Mouse (Mus musculus) left cerebral cortex, postnatal 4 days (tissue): ENCODE data around the gene Mrpl34. TPM values are rescaled to one million over a fixed set of nuclear protein-coding genes. Genes with fewer than 3 reads are reported as not detected.

Experiments
- DNase-seq: peaks from one replicate; pipeline ENCODE4 v3.0.0-alpha.2; 2022
- intact Hi-C: fragments of 180-260 bp; cut with DNase I; formaldehyde crosslinking; loops from one replicate; pipeline ENCODE4 v1.15.1; 2025
- total RNA-seq, 2 experiments: library from RNA; stranded (reverse); gene quantifications; 2 replicates each; pipeline ENCODE4 v1.2.3; 2021

The Mrpl34 gene
- total RNA-seq, 2 experiments from 2014 or later: 71.3 to 73.7 TPM

GRCm38 (mm10) chr8:71488454-71488853 is 23.7 kb downstream of the Mrpl34 start:
- peak; percentile 81 for DNase-seq
- intact Hi-C loops: no loop called here

- peak; percentile 90 for DNase-seq
- intact Hi-C loops: no loop called here
These were observed 30.3 kb downstream of the Mrpl34 start for GRCm38 (mm10) chr8:71495039-71495438.

- DNase-seq: no peak
- intact Hi-C loops: no loop called here
These were observed 31.1 kb downstream of the Mrpl34 start for GRCm38 (mm10) chr8:71495811-71496210.

GRCm38 (mm10) chr8:71496481-71496880 is 31.7 kb downstream of the Mrpl34 start:
- intact Hi-C loops: no loop called here
- peak; percentile 72 for DNase-seq

- intact Hi-C loops: no loop called here
- no peak for DNase-seq
These were observed 32.4 kb downstream of the Mrpl34 start for GRCm38 (mm10) chr8:71497077-71497645.

- no peak for DNase-seq
- intact Hi-C loops: no loop called here
These were observed 33.2 kb downstream of the Mrpl34 start for GRCm38 (mm10) chr8:71497881-71498501.

GRCm38 (mm10) chr8:71498816-71499690 is 34.3 kb downstream of the Mrpl34 start:
- DNase-seq: no peak
- intact Hi-C loops: no loop called here

DNA sequence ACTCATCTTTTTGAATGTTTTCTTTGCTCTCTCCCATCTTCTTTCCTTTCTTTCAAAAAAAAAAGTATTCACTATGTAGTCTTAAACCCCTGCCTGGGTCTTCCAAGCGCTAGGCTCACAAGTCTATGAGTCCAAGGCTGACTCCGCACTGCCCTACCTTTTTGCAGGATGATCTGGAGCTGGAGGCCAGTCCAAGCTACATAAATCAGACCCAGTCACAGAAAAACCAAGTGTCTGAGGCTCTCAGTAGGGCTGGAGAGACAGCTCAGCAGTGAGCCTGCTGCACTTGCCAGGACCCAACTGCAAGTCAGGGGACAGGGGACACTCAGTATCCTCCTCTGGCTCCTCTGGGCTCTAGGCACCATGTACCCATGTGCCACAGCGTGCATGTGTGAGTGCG is 39.6 kb downstream of the Mrpl34 start:
- intact Hi-C loops: no loop called here
- DNase-seq: no peak

DNA sequence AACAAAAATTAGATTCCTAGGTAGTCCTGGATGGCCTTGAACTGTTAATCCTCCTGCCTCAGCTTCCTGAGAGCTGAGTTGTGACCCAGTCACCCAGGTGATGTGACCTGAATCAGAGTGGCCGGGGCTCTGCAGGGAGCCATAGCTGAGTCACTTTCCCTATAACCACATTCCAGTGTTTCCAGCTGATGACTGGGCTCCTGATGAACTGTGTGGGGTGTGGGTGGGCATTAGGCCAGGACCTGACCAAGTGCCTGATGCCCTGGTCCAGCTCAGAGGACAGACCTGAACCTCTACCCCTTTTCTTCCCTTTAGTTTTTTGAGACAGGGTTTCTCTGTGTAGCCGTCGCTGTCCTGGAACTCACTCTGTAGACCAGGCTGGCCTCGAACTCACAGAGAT is 40.6 kb downstream of the Mrpl34 start:
- intact Hi-C loops: no loop called here
- no peak for DNase-seq

DNA sequence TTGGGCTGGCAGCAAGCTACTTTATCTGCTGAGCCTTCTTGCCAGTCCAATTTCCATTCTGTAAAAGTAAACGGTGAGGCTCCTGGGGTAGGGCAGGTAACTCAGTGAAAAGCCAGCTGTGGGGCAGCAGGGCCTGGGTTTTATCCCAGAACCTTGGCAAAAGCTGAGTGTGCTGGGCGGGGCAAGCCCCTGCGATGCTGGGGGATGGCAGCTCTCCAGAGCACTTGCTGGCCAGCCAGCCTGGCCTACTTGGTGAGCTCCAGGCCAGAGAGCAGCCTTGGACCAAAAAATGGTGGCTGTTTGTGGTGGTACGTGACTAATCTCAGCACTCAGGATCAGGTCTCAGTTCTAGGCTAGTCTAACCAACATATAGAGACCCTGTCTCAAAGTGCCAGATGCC is 41.2 kb downstream of the Mrpl34 start:
- intact Hi-C loops: no loop called here
- DNase-seq: peak; percentile 47

DNA sequence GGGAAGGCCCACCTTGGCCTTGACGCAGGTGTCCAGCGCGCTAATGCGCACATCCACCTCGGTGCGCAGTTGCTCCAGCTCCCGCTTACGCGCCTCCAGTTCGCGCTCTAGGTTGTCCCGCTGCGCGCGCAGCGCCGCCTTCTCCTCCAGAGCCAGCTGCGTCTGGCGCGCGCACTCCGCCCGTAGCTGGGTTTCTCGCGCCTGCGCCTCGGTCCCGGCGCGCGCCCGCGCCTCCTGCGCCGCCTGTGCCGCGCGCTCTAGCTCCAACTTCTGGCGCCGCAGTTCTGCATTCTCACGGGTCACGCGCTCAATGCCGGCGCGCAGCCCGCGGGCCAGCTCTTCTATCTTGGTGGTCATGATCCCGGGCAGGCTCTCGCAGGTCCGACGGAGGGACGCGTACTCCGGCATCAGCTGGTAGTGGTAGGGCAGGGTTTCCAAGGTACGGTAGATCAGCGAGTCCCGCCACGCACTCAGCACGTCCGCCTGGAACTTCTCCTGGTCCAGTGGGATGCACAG is 42.9 kb downstream of the Mrpl34 start:
- peak; percentile 72 for DNase-seq
- intact Hi-C loops: no loop called here

- no peak for DNase-seq
- intact Hi-C loops: no loop called here
These were observed 44.6 kb downstream of the Mrpl34 start for GRCm38 (mm10) chr8:71509316-71509715.

- no peak for DNase-seq
- intact Hi-C loops: no loop called here
These were observed 46.9 kb downstream of the Mrpl34 start, which contains the start of gene Plvap for GRCm38 (mm10) chr8:71511644-71512043. Gene Plvap (minus strand): TSS chr8:71511752.

DNA sequence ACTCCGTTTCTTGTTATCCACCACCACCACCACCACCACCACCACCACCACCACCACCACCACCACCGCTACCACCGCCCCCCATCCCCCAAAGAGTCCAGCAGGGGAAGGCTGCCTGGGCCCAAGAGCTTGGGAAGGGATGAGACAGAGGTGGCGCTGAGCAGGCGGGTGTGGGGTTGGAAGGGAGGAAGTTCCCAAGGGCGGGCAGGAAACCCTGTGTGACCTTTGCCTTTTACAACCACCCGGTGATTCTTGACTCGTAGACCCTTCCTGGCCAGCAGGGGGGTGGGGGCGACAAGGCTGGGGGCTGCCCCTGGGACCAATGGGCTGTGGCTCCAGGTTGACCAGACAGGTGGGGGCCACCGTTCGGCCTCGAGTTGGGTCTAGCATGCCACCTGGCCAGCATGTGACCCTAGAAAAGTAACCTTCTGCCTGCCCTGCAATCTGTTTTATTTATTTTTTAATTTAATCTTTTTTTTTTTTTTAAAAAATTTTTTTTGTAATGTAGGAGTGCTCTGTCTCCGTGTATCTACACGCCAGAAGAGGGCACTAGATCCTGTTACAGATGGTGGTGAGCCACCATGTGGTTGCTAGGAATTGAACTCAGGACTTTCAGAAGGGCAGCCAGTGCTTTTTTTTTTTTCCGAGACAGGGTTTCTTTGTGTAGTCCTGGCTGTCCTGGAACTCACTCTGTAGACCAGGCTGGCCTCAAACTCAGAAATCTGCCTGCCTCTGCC is 48.4 kb downstream of the Mrpl34 start:
- no peak for DNase-seq
- intact Hi-C loops: no loop called here

DNA sequence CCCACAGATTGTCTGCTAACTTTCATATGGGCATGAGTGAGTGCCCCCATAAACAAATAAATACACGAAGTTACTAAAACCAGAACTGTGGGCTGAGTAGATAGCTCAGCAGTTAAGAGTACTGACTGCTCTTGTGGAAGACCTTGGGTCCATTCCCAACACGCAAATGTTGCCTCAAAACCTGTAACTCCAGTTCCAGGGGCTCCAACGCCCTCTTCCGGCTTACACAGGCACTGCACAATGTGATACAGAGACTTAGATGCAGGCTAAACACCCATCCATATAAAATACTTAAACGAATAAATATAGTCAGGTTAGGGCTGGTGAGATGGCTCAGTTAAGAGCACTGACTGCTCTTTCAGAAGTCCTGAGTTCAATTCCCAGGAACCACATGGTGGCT is 50.3 kb downstream of the Mrpl34 start:
- DNase-seq: no peak
- intact Hi-C loops: no loop called here

Other genes with a start within 250 kb of the Mrpl34 start
- 10 to 100 TPM; 47.3 to 48.5 TPM for gene Myo9b, start 192.2 kb upstream of the Mrpl34 start, total RNA-seq
- 10 to 100 TPM; 38.8 to 39.4 TPM for gene Haus8, start 192.0 kb upstream of the Mrpl34 start, total RNA-seq
- 100 to 1,000 TPM; 116 to 117 TPM for gene Use1, start 98.1 kb upstream of the Mrpl34 start, total RNA-seq
- gene Ocel1, start 93.7 kb upstream of the Mrpl34 start, total RNA-seq: 10 to 100 TPM; 17.9 to 18.5 TPM
- gene Nr2f6, start 83.0 kb upstream of the Mrpl34 start, total RNA-seq: 10 to 100 TPM; 32.2 to 33.1 TPM
- 1 to 10 TPM; 6.5 TPM for gene Ushbp1, start 69.2 kb upstream of the Mrpl34 start, total RNA-seq
- 10 to 100 TPM; 75.8 to 88.0 TPM for gene Babam1, start 68.1 kb upstream of the Mrpl34 start, total RNA-seq
- 1 to 10 TPM; 2.3 to 3.2 TPM for gene Ankle1, start 58.9 kb upstream of the Mrpl34 start, total RNA-seq
- gene Abhd8, start 1.3 kb upstream of the Mrpl34 start, total RNA-seq: 100 to 1,000 TPM; 113 to 121 TPM
- gene Dda1, start 4.2 kb downstream of the Mrpl34 start, total RNA-seq: 100 to 1,000 TPM; 135 to 139 TPM
- 10 to 100 TPM; 88.0 to 91.9 TPM for gene Ano8, start 21.0 kb downstream of the Mrpl34 start, total RNA-seq
- gene Gtpbp3, start 23.1 kb downstream of the Mrpl34 start, total RNA-seq: 10 to 100 TPM; 23.0 to 24.1 TPM
- 1 to 10 TPM; 6.2 to 7.3 TPM for gene Plvap, start 46.8 kb downstream of the Mrpl34 start, total RNA-seq
- gene Ccdc194, start 60.8 kb downstream of the Mrpl34 start, total RNA-seq: not detected
- 1 to 10 TPM; 3.0 to 3.5 TPM for gene Bst2, start 72.5 kb downstream of the Mrpl34 start, total RNA-seq
- 10 to 100 TPM; 37.4 to 40.7 TPM for gene Mvb12a, start 78.0 kb downstream of the Mrpl34 start, total RNA-seq
- gene Tmem221, start 93.9 kb downstream of the Mrpl34 start, total RNA-seq: not detected
- gene Nxnl1, start 101.6 kb downstream of the Mrpl34 start, total RNA-seq: not detected
- gene Slc27a1, start 103.9 kb downstream of the Mrpl34 start, total RNA-seq: 10 to 100 TPM; 60.5 to 71.1 TPM
- 10 to 100 TPM; 85.7 to 97.3 TPM for gene Pgls, start 127.2 kb downstream of the Mrpl34 start, total RNA-seq
- 1 to 10 TPM; 7.9 to 8.0 TPM for gene Fam129c, start 132.7 kb downstream of the Mrpl34 start, total RNA-seq
- gene Colgalt1, start 146.0 kb downstream of the Mrpl34 start, total RNA-seq: 10 to 100 TPM; 88.2 to 88.6 TPM
- 100 to 1,000 TPM; 204 to 221 TPM for gene Unc13a, start 206.8 kb downstream of the Mrpl34 start, total RNA-seq
- 1 to 10 TPM; 4.5 to 5.5 TPM for gene Jak3, start 211.3 kb downstream of the Mrpl34 start, total RNA-seq
- gene Insl3, start 224.3 kb downstream of the Mrpl34 start, total RNA-seq: 1 to 10 TPM in 1 of 2 experiments, under 1 TPM in 1; 0.70 to 1.6 TPM
- gene B3gnt3, start 236.8 kb downstream of the Mrpl34 start, total RNA-seq: under 1 TPM; 0.22 to 0.36 TPM